Mouse (Mus musculus) adipocyte (in vitro differentiated cells): ENCODE measurements around the gene Nr2e1.

Source experiments
- DNase-seq: peaks from one replicate; pipeline ENCODE4 v3.0.0-alpha.2; 2016; ENCODE audit warnings: low spot score

The Nr2e1 gene

GRCm38 (mm10) chr10:42545707-42546503 is 37.5 kb downstream of the Nr2e1 start:
- DNase-seq, result no peak

DNA sequence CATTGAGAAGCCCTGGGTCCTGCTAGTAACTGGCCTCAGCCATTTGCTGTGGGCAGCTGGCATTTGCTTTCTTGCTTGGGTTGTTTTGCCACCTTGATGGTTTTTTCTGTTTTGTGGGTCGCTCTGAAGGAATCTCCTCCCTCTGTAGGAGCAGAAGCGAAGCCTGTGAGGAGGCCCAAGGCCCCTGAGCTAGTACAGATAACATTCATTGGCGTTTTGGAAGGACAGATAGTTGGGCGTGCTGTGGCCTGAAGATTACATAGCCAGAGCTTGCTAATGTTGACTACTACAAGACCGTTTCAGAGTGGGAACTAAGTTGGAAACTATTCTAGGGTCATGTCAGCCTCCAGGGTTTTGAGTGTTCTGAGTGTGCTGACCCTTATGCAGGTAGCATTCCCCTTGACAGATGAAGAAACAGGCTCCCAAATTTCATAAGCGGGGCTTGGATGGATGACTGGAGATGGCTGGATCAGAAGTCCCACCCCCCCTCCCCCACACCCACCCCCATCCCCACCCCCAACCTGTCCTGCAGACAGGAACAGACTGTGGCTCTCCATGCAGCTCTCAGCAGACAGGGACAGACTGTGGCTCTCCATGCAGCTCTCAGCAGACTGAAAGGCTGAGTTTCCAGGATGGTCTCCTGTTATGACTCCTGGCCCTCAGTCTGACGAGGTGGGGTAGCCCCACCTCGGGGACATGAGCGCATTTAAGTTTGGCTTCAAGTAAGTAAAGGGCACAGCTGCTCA is 45.7 kb downstream of the Nr2e1 start:
- DNase-seq, result no peak

DNA sequence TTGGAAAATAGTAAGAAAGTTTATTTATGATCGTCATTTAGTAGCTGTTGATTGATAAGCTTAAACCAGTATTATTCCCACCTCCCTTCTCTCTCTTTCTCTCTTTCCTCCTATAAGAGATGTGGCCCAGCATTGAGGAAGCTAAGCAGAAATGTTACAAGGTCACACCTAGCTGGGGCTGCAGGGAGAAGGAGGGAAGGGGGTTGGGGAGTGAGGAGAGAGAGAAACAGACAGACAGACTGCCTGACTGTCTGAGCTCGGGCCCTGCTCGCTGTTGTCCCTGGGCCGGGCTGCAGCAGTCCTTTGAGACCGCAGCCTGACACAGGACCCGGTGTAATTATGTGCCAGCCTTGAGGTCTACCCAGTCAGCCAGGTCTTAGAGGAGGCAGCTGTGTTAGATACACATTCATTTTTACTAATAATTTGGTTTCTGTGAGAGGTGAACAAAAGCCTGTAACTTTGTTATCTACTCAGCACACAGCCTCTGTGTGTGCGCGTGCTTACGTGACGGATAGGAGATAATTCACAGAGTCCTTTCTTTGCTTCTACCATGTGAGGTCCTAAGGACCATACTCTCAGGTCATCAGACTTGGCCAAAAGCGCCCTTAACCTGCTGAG is 49.5 kb downstream of the Nr2e1 start:
- no peak for DNase-seq

- no peak for DNase-seq
These were observed 57.8 kb downstream of the Nr2e1 start for GRCm38 (mm10) chr10:42525682-42526081.

DNA sequence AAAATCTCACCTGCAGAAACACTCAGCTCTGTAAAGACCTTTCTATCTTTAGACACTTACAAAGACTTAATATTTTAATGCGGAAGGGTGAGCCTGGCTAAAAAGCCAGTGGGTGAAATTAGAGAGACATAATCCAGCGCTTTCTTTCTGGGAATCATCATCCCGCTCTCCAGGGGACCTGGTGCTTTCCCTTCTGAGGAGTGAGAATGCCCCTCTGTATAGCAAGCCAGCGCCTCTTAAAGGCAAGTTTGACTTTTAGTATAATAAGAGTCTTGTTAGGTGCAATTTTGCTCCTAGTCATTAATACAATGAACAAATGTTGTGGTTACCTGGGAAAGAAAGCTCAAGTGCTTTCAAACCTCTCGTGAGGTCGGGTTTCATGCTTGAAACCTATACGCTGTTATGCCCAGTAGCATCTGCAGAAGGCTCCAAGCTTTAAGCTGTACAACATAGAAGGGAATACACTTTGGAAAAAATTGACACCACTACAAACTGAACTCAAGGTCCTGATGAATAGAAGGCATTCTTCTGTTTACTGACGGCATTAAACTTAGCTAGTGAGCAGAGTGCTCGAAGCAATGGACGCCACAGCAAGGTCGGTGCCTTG is 59.8 kb downstream of the Nr2e1 start:
- no peak for DNase-seq

DNA sequence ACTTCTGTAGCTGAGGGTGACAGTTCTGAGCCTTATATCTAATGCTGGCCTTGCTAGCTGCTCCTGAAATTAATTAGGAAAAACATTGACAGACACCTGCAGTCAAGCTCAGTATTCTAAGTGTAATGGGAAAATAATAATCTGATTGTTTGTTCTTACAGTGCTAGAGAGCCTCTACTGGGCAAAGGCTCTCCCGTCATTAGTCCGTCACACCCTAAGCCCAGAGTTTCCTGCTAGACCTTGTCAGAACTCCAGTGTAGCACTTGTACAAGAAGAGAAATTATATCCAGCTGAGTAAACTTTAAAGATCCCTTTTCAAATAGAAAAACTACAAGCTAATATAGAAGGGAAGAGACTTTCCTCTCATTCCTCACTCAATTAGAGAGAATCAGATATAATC is 60.5 kb downstream of the Nr2e1 start:
- DNase-seq, result no peak

- no peak for DNase-seq
These were observed 62.0 kb downstream of the Nr2e1 start for GRCm38 (mm10) chr10:42521315-42521981.

- no peak for DNase-seq
These were observed 65.1 kb downstream of the Nr2e1 start for GRCm38 (mm10) chr10:42518363-42518762.

GRCm38 (mm10) chr10:42514125-42514524 is 69.3 kb downstream of the Nr2e1 start:
- DNase-seq, result no peak
